11 mouse cellular contexts compared by ENCODE assay signal in the genomic region with DNA sequence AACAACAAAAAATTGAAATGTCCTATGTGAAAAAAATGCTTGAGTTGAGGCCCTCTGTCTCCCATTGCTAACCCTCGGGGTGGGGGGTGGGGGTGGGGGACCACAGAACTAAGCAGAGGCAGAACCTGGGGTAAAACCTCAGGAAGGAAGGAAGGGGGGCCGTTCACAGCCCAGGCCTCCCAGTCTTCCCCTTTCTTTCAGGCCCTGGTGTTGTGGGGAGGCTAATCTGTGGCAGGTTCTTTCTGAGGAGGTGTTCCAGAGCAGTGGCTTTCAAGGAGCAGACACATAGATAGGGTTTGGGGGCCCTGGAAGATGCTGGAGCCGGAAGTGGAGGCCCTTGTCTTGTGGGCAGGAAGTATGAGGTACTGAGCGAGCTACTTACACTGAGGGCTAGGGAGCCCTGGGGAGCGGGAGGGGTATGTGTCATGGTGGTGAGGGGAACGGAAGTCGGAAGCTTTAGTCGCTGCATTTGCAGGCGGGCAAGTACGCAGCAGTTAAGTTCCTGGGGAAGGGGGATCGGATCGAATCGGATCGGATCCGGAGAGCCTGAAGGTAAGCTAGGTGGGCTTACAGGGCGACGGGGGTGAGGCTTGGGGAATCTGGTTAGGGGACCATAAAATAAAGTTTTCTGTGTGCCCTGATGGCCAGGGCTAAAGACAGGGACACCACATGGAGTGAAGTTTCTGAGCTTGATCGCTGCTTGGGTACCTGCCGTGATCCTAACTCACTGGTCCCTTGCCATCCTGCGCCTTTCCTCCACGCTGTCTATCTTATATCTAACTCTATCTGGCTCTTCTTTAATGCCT. TPM values are rescaled to one million over a fixed set of nuclear protein-coding genes. Genes with fewer than 3 reads are reported as not detected.
DNase-seq lines count a peak whose midpoint lies in the region; ATAC-seq and TF ChIP-seq lines count a peak whose summit lies in the region.
"Had no signal": no experiment of that assay in that cellular context is flagged by ENCODE, and none has a peak within 500 bp of the region (broad histone marks: within the 10 kb centered on the region; RNA-seq: fewer than 3 reads in every experiment).

No protein-coding gene starts in this region.

- no peak for TF ChIP-seq CTCF in lung, postnatal 0 days (IDR thresholded peaks at IDR 0.05)

- no peak overlapping the region for H3K4me2 ChIP-seq in lung, postnatal 0 days (replicated peaks; ENCODE audit: low read depth, low read length)
- H3K4me2 ChIP-seq: neural tube, embryonic 13.5 days had no signal

- WGBS in lung, postnatal 0 days, result 74% methylated on average over 21 of the region's 21 CpGs

- TF ChIP-seq EP300 in lung, postnatal 0 days (IDR thresholded peaks at IDR 0.05), result no peak

- H3K9ac ChIP-seq in lung, postnatal 0 days (replicated peaks; ENCODE audit: low read depth), result no peak overlapping the region
- H3K9ac ChIP-seq: neural tube, embryonic 13.5 days had no signal

- H3K4me1 ChIP-seq in lung, postnatal 0 days (ENCODE audit: insufficient read depth, low read depth, low read length), result no peaks in the 10 kb centered on the region
- H3K4me1 ChIP-seq: neural tube, embryonic 13.5 days had no signal

- no peak; the same call in 1 of the 2 replicates for ATAC-seq in lung, postnatal 0 days

- no peak overlapping the region for H3K27ac ChIP-seq in lung, postnatal 0 days (ENCODE audit: low read length)
- H3K27ac ChIP-seq: neural tube, embryonic 13.5 days had no signal

- 0 out of 2 replicates have a peak overlapping the region, but pooled peaks have one; percentile 10 for H3K4me3 ChIP-seq in lung, postnatal 0 days (ENCODE audit: low read depth, low read length)
- H3K4me3 ChIP-seq: neural tube, embryonic 13.5 days had no signal

- H3K27me3 ChIP-seq in lung, postnatal 0 days (replicated peaks; ENCODE audit: insufficient read depth, low read length), result no peaks in the 10 kb centered on the region
- H3K27me3 ChIP-seq: neural tube, embryonic 13.5 days had no signal

- DNase-seq in gastrocnemius, postnatal 25 days, result peak; percentile 20
- no peak for DNase-seq in gastrocnemius, postnatal 10 days
- DNase-seq in c-Kit-positive CD71-positive TER-119-negative erythroid progenitor cells, embryonic 14.5 days (ENCODE audit: low read depth), result peak; percentile 43
- DNase-seq in lung, postnatal 0 days (ENCODE audit: low spot score), result no peak
- DNase-seq in spleen, postnatal 4 days (ENCODE audit: low spot score in 2 of 2), result peak; percentile 63 to 80
- no peak for DNase-seq in kidney, adult 8-10 months
- DNase-seq in left cerebral cortex, postnatal 36 days (ENCODE audit: low spot score in 2 of 2), result no peak
- DNase-seq in right cerebral cortex, adult 18-20 months, result no peak
- DNase-seq: cerebellum, postnatal 25 days; layer of hippocampus, adult 9-11 months had no signal

- H3K36me3 ChIP-seq in lung, postnatal 0 days (ENCODE audit: insufficient read depth, low read length), result no peaks in the 10 kb centered on the region
- H3K36me3 ChIP-seq: neural tube, embryonic 13.5 days had no signal

- H3K9me3 ChIP-seq in lung, postnatal 0 days (ENCODE audit: low read length), result no peaks in the 10 kb centered on the region
- H3K9me3 ChIP-seq: neural tube, embryonic 13.5 days had no signal

- intact Hi-C loops in left cerebral cortex, postnatal 36 days (cut with DNase I), result no loop called here

RNA-seq across cellular contexts. Expression of gene Psd4, which starts 19.0 kb away (rescaled TPM):
- under 1 TPM; 0.13 to 0.49 TPM for total RNA-seq in gastrocnemius, postnatal 25 days (2021)
- 1 to 10 TPM in 1 of 2 experiments, under 1 TPM in 1; 0.75 to 1.7 TPM for total RNA-seq in gastrocnemius, postnatal 10 days (2021)
- 2.6 and 3.0 TPM in 2 replicates for polyA plus RNA-seq in lung, postnatal 0 days (2015; fragmentation: Nextera tagmentation; extraction: Ambion mirVana)
- 1 to 10 TPM; 2.1 to 3.0 TPM for total RNA-seq in left cerebral cortex, postnatal 36 days (2021)

RNA-seq across cellular contexts. Expression of gene Il1rn, which starts 49.7 kb away (rescaled TPM):
- total RNA-seq in gastrocnemius, postnatal 25 days (2021), result not detected
- total RNA-seq in gastrocnemius, postnatal 10 days (2021), result under 1 TPM in 1 of 2 experiments, not detected in 1; 0.43 TPM
- 9.0 and 13.2 TPM in 2 replicates for polyA plus RNA-seq in lung, postnatal 0 days (2015; fragmentation: Nextera tagmentation; extraction: Ambion mirVana)
- total RNA-seq in left cerebral cortex, postnatal 36 days (2021), result not detected

Comparison
In these comparisons a context has a peak if more than half of its experiments do, and no peak if none do; other contexts are left out.
1. DNase-seq: peak in gastrocnemius, postnatal 25 days (single experiment), c-Kit-positive CD71-positive TER-119-negative erythroid progenitor cells, embryonic 14.5 days (single experiment) and spleen, postnatal 4 days (2 of 2); none in gastrocnemius, postnatal 10 days (single experiment), lung, postnatal 0 days (single experiment), kidney, adult 8-10 months (0 of 2), left cerebral cortex, postnatal 36 days (0 of 2) and right cerebral cortex, adult 18-20 months (single experiment).